Mouse (Mus musculus) lung, adult 2 months (tissue): ENCODE measurements around the gene Acbd7.

Source experiments
- CTCF ChIP-seq: fragments of 200-500 bp; IDR thresholded peaks from 2 replicates; pipeline ENCODE4 v1.5.1; 2011; ENCODE audit warnings: mild to moderate bottlenecking, low read length, control low read depth; ENCODE audit not compliant: insufficient read depth
- POLR2A ChIP-seq: fragments of 200-500 bp; IDR thresholded peaks from 2 replicates; pipeline ENCODE4 v1.6.1; 2011; ENCODE audit warnings: low read depth, mild to moderate bottlenecking, control low read depth, low read length, borderline replicate concordance; ENCODE audit errors: extremely low read depth

DNA sequence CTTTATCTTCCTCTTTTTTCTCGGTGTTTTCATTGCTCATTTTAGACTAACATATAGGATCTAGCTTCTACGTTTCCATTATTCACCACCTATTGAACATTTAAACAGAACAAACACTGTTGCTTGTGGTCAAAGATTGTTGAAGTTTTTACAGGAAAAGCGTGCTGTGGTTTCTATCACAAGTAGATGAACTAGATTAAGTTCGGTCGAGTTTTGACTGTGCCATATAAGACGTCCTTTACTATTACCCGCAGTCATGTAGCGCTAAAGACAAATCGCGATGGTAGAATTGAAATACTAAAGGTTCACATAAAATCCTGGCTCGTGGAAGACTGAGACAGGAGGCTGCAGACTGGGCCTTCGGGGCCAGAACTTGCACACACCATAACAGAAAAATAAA lies 2.2 kb upstream of the Acbd7 start:
- TF ChIP-seq POLR2A (no peak), CTCF (no peak)
